Mouse (Mus musculus) embryonic fibroblast, embryonic 13.5 days (primary cell): ENCODE results near the gene Olfr520.

ENCODE experiments used
- CTCF ChIP-seq: IDR thresholded peaks from 2 replicates; pipeline ENCODE4 v1.5.1; 2011; ENCODE audit warnings: mild to moderate bottlenecking, control low read depth, low read length, moderate library complexity, borderline replicate concordance; ENCODE audit not compliant: insufficient read depth
- POLR2A ChIP-seq: IDR thresholded peaks from 2 replicates; pipeline ENCODE4 v1.6.1; 2011; ENCODE audit warnings: low read depth, mild to moderate bottlenecking, control low read depth, low read length, moderate library complexity

- TF ChIP-seq POLR2A (no peak), CTCF (no peak)
Measured at GRCm38 (mm10) chr7:99707671-99708070, 22.4 kb upstream of the Olfr520 start.
